Mouse (Mus musculus) neural tube, embryonic 10.5 days (tissue): ENCODE results near the gene Tor1aip1.
A peak's percentile ranks its signal among the peaks of the same experiment; 100 is the strongest.
"Not testable (repeated sequence)": the region's sequence is repeated elsewhere in the genome, so short reads cannot be mapped to it uniquely, and the experiment has no call there.

Experiments used
- DNase-seq: peaks from one replicate; pipeline ENCODE4 v3.0.0-alpha.2; 2017; ENCODE audit warnings: low spot score; ENCODE audit errors: extremely low spot score

Gene Tor1aip1

GRCm38 (mm10) chr1:156035930-156036737, at the start of gene Tor1aip1:
Tor1aip1 (minus strand) TSS chr1:156036480.
- DNase-seq: peak; percentile 96

DNA sequence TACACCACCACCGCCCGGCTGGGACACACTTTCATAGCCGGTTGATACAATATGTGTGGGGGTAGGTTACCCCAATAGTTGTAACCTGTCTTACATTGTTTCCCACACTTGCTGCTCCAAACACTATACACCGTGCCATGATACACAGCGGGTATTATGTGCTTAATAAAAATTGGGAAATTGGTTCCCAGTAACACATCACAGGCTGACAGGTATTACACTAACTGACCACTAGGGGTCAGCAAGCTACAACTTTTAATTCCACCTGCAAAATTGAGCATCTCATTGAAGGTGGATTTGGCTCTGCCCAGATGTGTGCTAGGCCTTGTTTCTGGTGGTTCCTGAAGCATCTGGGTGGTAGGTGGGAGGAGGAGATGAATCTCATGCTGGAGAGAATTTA, 49.5 kb upstream of the Tor1aip1 start:
- DNase-seq: peak; percentile 42

DNA sequence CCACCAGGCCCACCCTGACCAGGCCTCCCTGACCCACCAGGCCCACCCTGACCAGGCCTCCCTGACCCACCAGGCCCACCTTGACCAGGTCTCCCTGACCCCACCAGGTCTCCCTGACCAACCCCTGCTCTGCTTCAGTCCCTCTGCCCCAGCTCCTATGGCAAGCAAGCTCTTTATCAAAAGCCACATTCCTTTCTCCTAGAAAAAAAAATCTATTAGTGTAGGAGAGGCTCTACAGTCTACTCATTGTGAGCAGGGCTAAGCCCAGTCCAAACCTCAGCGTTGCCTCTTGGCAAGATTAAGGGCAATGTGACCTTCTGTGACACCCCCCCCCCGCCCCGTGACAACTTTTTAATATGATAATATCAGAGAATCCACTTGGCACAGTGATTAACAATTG, 48.3 kb upstream of the Tor1aip1 start:
- no peak for DNase-seq

- no peak for DNase-seq
Measured at GRCm38 (mm10) chr1:156077655-156078054, 41.4 kb upstream of the Tor1aip1 start.

DNA sequence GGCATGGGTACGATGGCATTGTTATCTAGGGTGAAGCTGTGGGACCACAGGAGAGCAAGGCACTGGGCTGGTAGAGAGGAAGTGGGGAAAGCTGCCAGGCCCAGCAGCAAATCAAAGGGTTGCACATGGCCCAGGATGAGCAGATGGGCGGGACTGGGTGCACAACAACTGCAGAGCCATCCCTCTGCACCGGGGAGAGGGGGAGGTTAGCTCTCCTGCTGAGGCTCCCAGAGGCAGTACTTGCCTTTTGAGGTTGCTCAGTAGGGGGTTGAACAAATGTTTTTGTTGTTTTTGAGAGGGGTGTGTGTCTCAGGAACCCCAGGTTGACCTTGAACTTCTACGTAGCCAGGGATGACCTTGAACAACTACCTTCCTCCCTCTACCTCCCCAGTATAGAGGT, 40.2 kb upstream of the Tor1aip1 start:
- DNase-seq: no peak

DNA sequence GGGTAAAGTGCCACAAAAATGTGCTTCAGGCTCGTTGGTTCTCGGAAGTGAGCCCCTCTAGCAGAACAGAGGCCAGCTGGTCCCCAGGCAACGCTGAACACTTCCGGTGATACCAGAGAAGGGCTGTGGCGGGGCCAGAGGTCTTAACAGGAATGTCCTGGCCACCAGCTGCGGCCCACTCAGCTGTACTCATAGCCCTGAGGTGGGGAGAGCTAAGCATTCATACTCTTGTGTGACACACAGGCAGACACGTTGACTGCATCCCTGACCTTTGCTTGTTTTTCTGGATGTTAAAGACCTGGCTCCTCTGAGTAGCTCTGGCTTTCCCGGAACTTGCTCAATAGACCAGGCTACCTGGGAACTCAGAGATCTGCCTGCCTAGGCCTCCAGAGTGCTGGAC, 38.3 kb upstream of the Tor1aip1 start:
- DNase-seq: peak; percentile 55

DNA sequence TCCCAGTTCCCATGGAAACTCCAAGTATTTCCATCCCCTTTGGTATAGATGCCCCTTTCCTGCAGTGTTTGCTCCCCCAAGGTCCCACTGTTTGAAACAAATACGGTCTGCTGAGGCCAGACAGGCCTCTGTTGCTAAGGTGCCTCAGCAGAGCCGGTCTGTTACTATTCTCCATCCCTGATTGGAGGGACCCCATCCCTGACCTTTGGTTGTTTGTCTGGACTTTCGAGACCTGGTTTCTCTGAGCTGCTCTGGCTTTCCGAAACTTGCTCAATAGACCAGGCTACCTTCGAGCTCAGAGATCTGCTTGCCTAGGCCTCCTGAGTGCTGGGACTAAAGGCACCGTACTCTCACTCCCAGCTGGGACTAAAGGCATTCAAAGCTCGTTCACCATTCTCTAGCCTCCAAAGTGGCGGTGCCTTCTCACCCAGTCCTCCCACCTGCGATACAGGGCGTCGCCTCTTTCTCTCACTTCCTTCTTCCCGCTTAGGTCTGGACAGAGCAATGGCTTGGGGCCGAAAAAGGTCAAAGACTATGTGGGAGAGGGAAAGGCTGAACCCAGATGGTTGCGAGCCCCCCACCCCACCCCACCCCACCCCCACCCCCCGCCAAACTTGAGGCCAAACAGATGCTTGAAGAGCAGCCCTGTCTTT, 37.0 kb upstream of the Tor1aip1 start:
- no peak for DNase-seq

DNA sequence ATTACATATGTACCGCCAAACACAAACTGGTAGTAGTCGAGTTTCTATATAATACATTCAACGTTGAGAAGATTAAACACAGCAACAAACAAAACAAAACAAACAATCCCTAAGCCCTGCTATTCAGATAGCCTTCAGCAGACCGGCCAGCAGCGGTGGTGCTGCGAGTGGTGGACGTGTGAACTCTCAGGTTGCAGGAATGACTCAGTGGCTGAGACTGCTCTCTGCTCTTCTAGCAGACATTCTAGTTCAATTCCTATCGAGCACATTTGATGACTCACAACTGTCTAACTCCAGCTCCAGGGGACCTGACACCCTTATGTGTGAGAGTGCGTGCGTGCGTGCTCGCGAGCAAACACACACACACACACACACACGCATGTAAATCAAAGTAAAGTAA, 33.8 kb upstream of the Tor1aip1 start:
- DNase-seq: no peak

DNA sequence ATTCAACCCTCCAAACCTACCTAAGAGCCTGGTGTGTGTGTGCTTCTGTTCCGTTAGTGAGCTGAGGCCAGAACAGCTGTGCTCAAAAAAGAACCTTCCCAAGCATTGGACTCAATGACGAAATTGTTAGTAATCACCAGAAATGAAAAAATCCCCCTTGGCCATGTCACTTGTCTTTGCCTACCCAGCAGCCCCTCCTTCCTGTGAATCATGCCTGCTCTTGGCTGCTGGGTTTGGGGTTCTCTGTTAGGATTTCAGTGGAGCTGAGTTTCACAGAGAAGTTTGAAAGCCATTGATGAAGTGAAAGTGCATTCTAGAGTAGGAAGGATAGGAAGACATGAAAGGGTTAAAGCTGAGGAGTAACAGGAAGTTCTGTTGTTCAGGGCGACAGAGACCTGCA, 29.9 kb upstream of the Tor1aip1 start:
- DNase-seq: no peak

DNA sequence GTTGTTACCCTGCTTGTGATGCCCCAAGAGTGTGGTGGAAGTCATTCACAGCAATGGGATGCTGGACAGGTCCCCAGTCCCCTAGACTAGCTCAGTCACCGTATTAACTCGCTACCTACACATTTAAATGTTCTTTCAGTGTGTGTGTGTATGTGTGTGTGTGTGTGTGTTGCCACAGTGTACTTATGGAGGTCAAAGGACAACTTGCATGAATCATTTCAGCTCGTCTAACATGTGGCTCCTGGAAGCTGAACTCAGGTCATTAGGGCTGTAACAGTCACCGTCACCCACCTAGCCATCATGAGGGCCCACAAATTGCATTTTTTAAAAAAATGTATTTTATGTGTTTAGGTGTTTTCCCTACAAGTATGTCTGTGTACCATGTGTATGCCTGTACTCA, 25.9 kb upstream of the Tor1aip1 start:
- DNase-seq: no peak

DNA sequence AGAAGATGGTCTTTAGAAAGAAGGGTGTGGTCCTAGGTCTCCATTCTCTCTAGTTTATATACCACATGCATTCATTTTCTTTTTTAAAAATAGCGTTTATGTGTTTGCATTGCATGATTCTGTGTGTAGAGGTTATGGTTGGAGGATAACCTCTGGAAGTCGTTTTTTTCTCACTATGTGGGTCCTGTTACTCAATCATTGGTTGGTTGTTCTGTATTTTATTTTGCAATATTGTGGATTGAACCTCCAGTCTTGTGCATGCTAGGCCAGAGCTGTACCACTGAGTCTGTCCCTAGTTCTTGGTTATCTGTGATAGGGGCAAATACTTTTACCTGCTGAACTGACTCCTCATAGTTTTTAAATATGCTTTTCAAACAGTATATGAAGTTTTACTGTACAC, 21.9 kb upstream of the Tor1aip1 start:
- DNase-seq: no peak

DNA sequence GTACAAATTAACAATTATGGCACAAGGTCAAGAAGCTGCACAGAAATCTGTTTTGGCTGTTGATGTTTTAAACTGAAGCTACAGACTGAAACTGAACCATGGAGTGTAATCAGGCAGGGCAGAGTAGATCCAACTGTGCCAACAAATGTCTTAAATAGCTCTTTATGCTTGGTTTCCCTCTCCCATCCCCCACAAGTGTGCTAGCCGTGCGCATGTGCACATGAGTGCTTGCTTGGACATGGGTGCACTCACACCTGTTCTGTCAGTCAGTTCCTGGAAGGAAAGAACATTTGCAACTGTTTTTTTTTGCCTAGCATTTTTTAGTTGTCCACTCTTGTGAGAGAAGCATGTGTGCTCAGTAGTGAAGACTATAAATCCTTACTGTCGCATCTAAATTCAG, 10.4 kb upstream of the Tor1aip1 start:
- no peak for DNase-seq

GRCm38 (mm10) chr1:156044211-156044611, 7.9 kb upstream of the Tor1aip1 start:
- DNase-seq: no peak

GRCm38 (mm10) chr1:156043027-156043426, 6.7 kb upstream of the Tor1aip1 start:
- no peak for DNase-seq

GRCm38 (mm10) chr1:156042481-156042880, 6.2 kb upstream of the Tor1aip1 start:
- DNase-seq: no peak

DNA sequence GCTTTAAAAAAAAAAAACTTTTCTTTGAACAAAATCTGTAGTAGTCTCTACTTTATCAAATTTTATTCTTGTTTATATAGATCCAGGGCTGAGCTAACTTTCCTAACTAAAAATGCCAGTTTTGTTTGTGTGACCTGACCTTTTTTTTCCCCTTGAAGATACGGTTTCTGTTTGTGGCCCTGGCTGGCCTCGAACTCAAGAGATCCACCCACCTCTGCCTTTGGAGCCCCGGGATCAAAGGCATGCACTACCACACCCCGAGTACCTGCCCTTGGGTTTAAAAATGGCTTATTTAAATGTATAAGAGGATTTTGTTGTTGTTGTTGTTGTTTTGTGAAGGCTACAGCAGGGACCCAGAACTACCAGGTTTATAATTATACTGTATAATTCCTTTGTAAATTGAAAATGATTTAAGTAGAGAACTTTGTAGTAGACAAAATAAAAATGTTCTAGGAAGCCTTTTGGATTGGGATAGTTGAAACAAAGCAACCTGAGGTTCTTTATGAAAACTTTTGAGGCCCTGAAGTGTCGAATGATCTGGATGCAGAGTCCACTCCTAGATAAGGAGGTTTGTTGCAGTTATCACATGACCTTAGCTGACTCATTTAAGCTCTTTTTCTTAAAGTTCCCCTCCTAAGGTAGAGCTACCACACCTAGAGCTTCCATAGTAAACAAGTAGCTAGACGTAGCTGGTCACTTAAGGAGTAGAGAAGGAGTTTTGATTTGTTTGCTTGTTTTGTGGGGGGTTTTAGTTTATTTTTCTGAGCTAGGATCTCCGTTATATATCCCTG, 5.4 kb upstream of the Tor1aip1 start:
- DNase-seq: no peak

- peak; percentile 89 for DNase-seq
Measured at GRCm38 (mm10) chr1:156040731-156041401, 4.6 kb upstream of the Tor1aip1 start.

- not testable (repeated sequence) for DNase-seq
Measured at GRCm38 (mm10) chr1:156039989-156040388, 3.7 kb upstream of the Tor1aip1 start.

DNA sequence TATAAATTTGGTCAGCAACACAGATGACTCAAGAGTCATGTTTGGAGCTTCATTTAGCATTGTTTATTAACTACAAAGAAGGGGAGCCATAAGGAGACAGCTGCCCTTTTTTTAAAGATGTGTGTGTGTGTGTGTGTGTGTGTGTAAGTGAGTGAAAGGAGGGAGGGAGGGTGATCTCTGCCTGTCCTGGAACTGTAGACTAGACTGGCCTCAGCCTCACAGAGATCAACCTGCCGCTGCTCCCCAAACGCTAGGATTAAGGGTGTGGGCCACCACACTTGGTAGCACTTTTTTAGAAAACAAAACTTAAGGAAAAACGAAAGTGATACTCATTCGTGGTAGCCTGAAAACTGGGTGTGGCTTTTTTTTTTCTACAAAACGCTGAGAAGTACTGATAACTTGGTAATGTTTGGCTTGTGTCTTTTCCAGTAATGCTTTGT, 884 bp upstream of the Tor1aip1 start:
- DNase-seq: no peak

- peak; percentile 93 for DNase-seq
Measured at GRCm38 (mm10) chr1:156035269-156035929, 881 bp downstream of the Tor1aip1 start, which contains the start of gene Tor1aip2. Tor1aip2 (plus strand) TSS chr1:156035403.

GRCm38 (mm10) chr1:156034661-156035060, 1.6 kb downstream of the Tor1aip1 start:
- no peak for DNase-seq
